Mouse (Mus musculus) heart, postnatal 0 days (tissue): ENCODE data around the gene 1600002K03Rik. TPM values are rescaled to one million over a fixed set of nuclear protein-coding genes. Genes with fewer than 3 reads are reported as not detected.

Experiments used
- ATAC-seq: fragments of 200-750 bp; cut with Nextera tagmentation; 2 replicates; pipeline ENCODE4 v1.8.0; 2017; ENCODE audit warnings: low read depth, moderate number of reproducible peaks, moderate library complexity; ENCODE audit not compliant: insufficient read depth
- DNase-seq: peaks from one replicate; pipeline ENCODE4 v3.0.0-alpha.2; 2016; ENCODE audit warnings: low spot score
- H3K27ac ChIP-seq: fragments of 300-500 bp; sonication (generic); 2 replicates; pipeline ENCODE4 v1.5.1; 2014; ENCODE audit warnings: low read depth, mild to moderate bottlenecking
- H3K27me3 ChIP-seq: fragments of 300-500 bp; sonication (generic); 2 replicates; pipeline ENCODE4 v1.6.1; 2014; ENCODE audit warnings: low read length, mixed read lengths; ENCODE audit not compliant: control insufficient read depth, insufficient read depth
- H3K36me3 ChIP-seq: fragments of 300-500 bp; sonication (generic); replicated peaks from 2 replicates; pipeline ENCODE4 v1.6.1; 2014; ENCODE audit warnings: low read length, mixed read lengths; ENCODE audit not compliant: control insufficient read depth, insufficient read depth
- H3K4me1 ChIP-seq: fragments of 300-500 bp; sonication (generic); 2 replicates; pipeline ENCODE4 v1.6.1; 2014; ENCODE audit warnings: antibody characterized with exemption; ENCODE audit not compliant: control insufficient read depth, insufficient read depth
- H3K4me2 ChIP-seq: fragments of 300-500 bp; sonication (generic); 2 replicates; pipeline ENCODE4 v1.6.1; 2014; ENCODE audit warnings: low read depth, mild to moderate bottlenecking, low read length, moderate library complexity
- H3K4me3 ChIP-seq: fragments of 300-500 bp; sonication (generic); 2 replicates; pipeline ENCODE4 v1.5.1; 2014; ENCODE audit warnings: low read depth, low read length
- H3K9ac ChIP-seq: fragments of 300-500 bp; sonication (generic); replicated peaks from 2 replicates; pipeline ENCODE4 v1.6.1; 2014; ENCODE audit warnings: low read depth, low read length, mixed read lengths
- H3K9me3 ChIP-seq: fragments of 300-500 bp; sonication (generic); replicated peaks from 2 replicates; pipeline ENCODE4 v1.6.1; 2016; ENCODE audit warnings: low read length; ENCODE audit not compliant: control insufficient read depth
- CTCF ChIP-seq: IDR thresholded peaks from 2 replicates; pipeline ENCODE4 v1.5.1; 2016; ENCODE audit warnings: antibody characterized with exemption, control low read depth, low read depth
- EP300 ChIP-seq: IDR thresholded peaks from 2 replicates; pipeline ENCODE4 v1.6.1; 2016; ENCODE audit warnings: antibody characterized with exemption, low read depth
- WGBS: fragments of 180-500 bp; shearing (Covaris S2); extraction: QIAGEN DNeasy Blood & Tissue Kit; methylation state at CpG from one replicate; pipeline ENCODE4 v1.1.7; 2014; 5-methylcytosine and 5-hydroxymethylcytosine counted together
- polyA plus RNA-seq: library from polyadenylated mRNA; unstranded; fragments of >200 nt; fragmentation: Nextera tagmentation; extraction: Ambion mirVana; gene quantifications from 2 replicates; pipeline ENCODE4 v1.2.1, GENCODE M21; 2015
- total RNA-seq: library from RNA; depleted of rRNA; stranded (reverse); fragments of >200 nt; gene quantifications from 2 replicates; pipeline ENCODE4 v1.2.3, GENCODE M21; 2014; ENCODE audit warnings: low replicate concordance

1600002K03Rik gene
- total and polyA plus RNA-seq, 2 experiments from 2014 or later = 5.7 to 8.9 TPM

DNA sequence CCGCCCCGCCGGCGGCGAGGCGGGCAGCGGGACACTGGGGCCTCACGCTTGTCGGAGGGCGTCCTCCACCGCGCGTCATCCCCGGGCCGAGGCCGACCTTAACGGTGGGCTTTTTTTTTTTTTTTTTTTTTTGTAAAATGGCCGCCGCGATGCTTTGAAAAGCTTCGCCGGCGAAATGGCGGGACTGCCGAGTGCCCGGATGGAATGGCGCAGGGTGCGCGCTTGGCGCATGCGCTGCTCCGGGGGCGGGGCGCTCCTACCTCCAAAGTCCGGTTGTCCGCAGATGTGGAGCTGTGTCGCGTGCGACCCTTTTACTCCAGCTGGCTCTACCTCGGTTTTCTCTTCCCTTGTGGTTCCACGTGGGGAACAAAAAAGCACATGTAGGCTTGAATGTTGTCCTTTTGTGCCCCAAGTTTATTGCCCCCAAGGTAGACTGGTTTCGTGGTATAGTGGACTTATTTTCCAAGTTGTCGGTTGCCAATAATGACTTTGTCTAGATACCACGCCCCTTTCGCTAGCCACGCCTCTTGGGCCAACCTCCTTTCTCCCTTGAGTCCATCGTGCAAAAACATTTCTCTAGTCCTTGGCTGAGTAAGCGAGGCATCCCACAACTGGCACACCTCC, 4.6 kb upstream of the 1600002K03Rik start:
- peak overlapping the region; percentile 100 for H3K27ac ChIP-seq
- no peaks in the 10 kb centered on the region for H3K27me3 ChIP-seq
- H3K4me3 ChIP-seq = peak overlapping the region; percentile 90
- WGBS = under 1% methylated on average over 47 of the region's 48 CpGs
- peak; percentile 91 for DNase-seq
- H3K9ac ChIP-seq = peak overlapping the region; percentile 96
- ATAC-seq = peak; percentile 61
- 0 out of 2 replicates have a peak, but pooled peaks have one; percentile 2 for TF ChIP-seq EP300
- TF ChIP-seq CTCF = no peak
- peaks cover 28% of the 10 kb centered on the region for H3K36me3 ChIP-seq
- H3K9me3 ChIP-seq = no peaks in the 10 kb centered on the region
- H3K4me1 ChIP-seq = peaks cover 33% of the 10 kb centered on the region
- peak overlapping the region; percentile 69 for H3K4me2 ChIP-seq

DNA sequence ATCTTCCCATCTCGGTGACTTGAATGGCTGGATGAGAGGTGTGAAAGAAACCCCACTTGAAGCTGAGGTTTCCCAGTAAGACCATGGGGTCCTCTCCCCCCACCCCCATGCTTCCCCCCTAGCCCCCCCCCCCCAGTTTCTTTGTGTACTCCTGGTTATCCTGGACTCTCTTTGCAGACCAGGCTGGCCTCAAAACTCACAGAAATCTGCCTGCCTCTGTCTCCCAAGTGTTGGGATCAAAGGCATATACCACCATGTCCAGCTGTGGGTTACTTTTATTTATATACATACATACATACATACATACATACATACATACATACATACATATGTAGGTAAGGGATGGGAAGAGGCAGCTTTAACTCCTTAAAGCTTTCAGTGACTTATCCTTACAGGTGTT, 3.7 kb upstream of the 1600002K03Rik start:
- H3K27ac ChIP-seq = peak overlapping the region; percentile 100
- peak overlapping the region; percentile 69 for H3K4me2 ChIP-seq
- H3K36me3 ChIP-seq = peaks cover 28% of the 10 kb centered on the region
- H3K4me1 ChIP-seq = peaks cover 29% of the 10 kb centered on the region
- WGBS = 31% methylated on average over 1 of the region's 1 CpGs
- H3K4me3 ChIP-seq = peak overlapping the region; percentile 90
- DNase-seq = no peak
- TF ChIP-seq CTCF (no peak), EP300 (no peak)
- H3K9me3 ChIP-seq = no peaks in the 10 kb centered on the region
- no peaks in the 10 kb centered on the region for H3K27me3 ChIP-seq
- no peak for ATAC-seq
- H3K9ac ChIP-seq = peak overlapping the region; percentile 96

DNA sequence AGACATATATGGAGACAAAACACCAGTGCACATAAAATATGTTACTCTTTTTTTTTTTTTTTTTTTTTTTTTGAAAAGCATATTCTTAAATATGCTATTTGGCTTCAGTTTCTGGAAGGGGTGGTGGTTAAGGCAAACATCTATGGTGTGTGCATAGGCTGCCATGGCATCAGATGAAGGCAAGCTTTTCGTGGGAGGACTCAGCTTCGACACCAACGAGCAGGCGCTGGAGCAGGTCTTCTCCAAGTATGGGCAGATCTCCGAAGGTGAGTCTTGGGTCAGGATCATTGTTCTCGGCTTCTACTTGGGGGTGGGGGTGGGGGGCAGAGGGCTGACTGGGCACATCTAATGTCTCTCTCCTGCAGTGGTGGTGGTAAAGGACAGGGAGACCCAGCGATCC, 3.1 kb upstream of the 1600002K03Rik start:
- TF ChIP-seq CTCF = no peak
- TF ChIP-seq EP300 = no peak
- Histone ChIP-seq H3K36me3 (peaks cover 28% of the 10 kb centered on the region), H3K9ac (no peak overlapping the region), H3K4me1 (peaks cover 23% of the 10 kb centered on the region), H3K27me3 (no peaks in the 10 kb centered on the region), H3K9me3 (no peaks in the 10 kb centered on the region), H3K4me3 (no peak overlapping the region), H3K27ac (no peak overlapping the region), H3K4me2 (no peak overlapping the region)
- no peak for DNase-seq
- ATAC-seq = no peak
- WGBS = 88% methylated on average over 7 of the region's 7 CpGs

DNA sequence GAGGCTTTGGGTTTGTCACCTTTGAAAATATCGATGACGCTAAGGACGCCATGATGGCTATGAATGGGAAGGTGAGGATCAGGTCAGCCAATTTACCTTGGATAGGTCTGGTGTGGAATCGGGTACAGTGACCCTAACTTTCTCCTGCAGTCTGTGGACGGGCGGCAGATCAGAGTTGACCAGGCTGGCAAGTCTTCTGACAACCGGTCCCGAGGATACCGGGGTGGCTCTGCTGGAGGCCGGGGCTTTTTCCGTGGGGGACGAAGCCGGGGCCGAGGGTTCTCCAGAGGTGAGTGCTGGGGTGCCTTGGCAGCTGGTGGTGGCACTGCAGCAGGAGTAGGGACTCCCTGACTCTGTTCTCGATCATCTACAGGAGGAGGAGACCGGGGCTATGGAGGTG, 2.7 kb upstream of the 1600002K03Rik start:
- ATAC-seq (no peak), DNase-seq (no peak)
- Histone ChIP-seq H3K4me2 (no peak overlapping the region), H3K27me3 (no peaks in the 10 kb centered on the region), H3K9ac (no peak overlapping the region), H3K36me3 (peaks cover 28% of the 10 kb centered on the region), H3K4me1 (peaks cover 22% of the 10 kb centered on the region), H3K9me3 (no peaks in the 10 kb centered on the region), H3K27ac (no peak overlapping the region), H3K4me3 (no peak overlapping the region)
- 96% methylated on average over 16 of the region's 16 CpGs for WGBS
- no peak for TF ChIP-seq CTCF
- no peak for TF ChIP-seq EP300

DNA sequence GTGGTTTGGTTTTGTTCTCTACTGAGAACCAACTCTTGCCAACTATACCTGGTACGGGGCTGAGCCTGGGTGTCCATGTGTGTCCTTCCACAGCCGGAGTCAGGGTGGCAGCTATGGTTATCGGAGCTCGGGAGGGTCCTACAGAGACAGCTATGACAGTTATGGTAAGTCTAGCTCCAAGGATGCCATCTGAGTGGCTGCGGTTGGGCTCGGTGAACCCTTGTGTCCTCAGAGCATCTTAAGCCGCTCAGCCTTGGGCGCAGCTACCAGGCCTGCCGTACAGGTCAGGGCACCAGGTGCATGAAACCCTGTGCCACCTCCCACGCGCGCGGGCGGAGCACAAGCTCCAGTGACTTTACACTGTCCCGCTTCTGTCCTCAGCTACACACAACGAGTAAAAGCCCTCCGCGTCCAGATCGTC, 2.1 kb upstream of the 1600002K03Rik start:
- H3K9me3 ChIP-seq = no peaks in the 10 kb centered on the region
- peaks cover 28% of the 10 kb centered on the region for H3K36me3 ChIP-seq
- DNase-seq = no peak
- ATAC-seq = no peak
- no peak overlapping the region for H3K4me2 ChIP-seq
- no peak for TF ChIP-seq EP300
- no peak for TF ChIP-seq CTCF
- no peak overlapping the region for H3K27ac ChIP-seq
- H3K9ac ChIP-seq = no peak overlapping the region
- no peaks in the 10 kb centered on the region for H3K27me3 ChIP-seq
- 94% methylated on average over 19 of the region's 19 CpGs for WGBS
- no peak overlapping the region for H3K4me3 ChIP-seq
- H3K4me1 ChIP-seq = peaks cover 18% of the 10 kb centered on the region

DNA sequence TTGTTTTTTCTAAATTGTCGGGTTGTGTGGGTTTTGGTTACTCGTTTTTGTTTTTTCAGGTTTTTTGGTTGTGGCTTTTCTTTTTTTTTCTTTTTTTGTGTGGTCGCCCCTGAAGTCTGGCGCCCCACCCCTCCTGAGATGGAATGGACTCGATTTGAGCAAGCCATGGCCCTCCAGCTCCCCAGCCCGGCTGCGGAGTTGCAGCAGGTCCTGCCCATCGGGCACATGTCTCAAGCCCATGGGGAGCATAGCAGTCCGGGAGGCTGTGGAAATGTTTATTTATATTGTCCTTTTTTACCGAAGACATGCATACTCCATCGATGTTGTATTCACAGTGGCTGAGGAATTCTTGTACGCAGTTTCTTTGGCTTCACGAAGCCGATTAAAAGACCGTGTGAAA, 1.5 kb upstream of the 1600002K03Rik start:
- ATAC-seq = no peak
- H3K27ac ChIP-seq = no peak overlapping the region
- H3K36me3 ChIP-seq = peaks cover 28% of the 10 kb centered on the region
- 86% methylated on average over 15 of the region's 15 CpGs for WGBS
- DNase-seq = no peak
- H3K4me2 ChIP-seq = no peak overlapping the region
- no peak overlapping the region for H3K9ac ChIP-seq
- no peak overlapping the region for H3K4me3 ChIP-seq
- TF ChIP-seq CTCF (no peak), EP300 (no peak)
- H3K4me1 ChIP-seq = peaks cover 13% of the 10 kb centered on the region
- H3K9me3 ChIP-seq = no peaks in the 10 kb centered on the region
- no peaks in the 10 kb centered on the region for H3K27me3 ChIP-seq
